Mouse (Mus musculus) adrenal gland, postnatal 14 days (tissue): ENCODE results near the gene Myl9. TPM values are rescaled to one million over a fixed set of nuclear protein-coding genes. Genes with fewer than 3 reads are reported as not detected.

Experiments used
- DNase-seq: peaks from one replicate; pipeline ENCODE4 v3.0.0; 2021; ENCODE audit warnings: mixed read lengths
- total RNA-seq: library from RNA; stranded (reverse); gene quantifications from 2 replicates; pipeline ENCODE4 v1.2.3, GENCODE M21; 2021

The Myl9 gene
- total RNA-seq, 1 experiment from 2014 or later = 54.6 TPM

- no peak for DNase-seq
Observed at GRCm38 (mm10) chr2:156764022-156764421, 11.2 kb upstream of the Myl9 start.

- no peak for DNase-seq
Observed at GRCm38 (mm10) chr2:156764747-156765146, 10.5 kb upstream of the Myl9 start.

- DNase-seq = no peak
Observed at GRCm38 (mm10) chr2:156765593-156765992, 9.6 kb upstream of the Myl9 start.

- DNase-seq = peak; percentile 7
Observed at GRCm38 (mm10) chr2:156766227-156767019, 8.8 kb upstream of the Myl9 start.

- DNase-seq = peak; percentile 17
Observed at GRCm38 (mm10) chr2:156767108-156767507, 8.1 kb upstream of the Myl9 start.

GRCm38 (mm10) chr2:156769274-156769673 is 5.9 kb upstream of the Myl9 start:
- DNase-seq = peak; percentile 1

GRCm38 (mm10) chr2:156773470-156773869 is 1.8 kb upstream of the Myl9 start:
- DNase-seq = no peak

- no peak for DNase-seq
Observed at GRCm38 (mm10) chr2:156774035-156774737, 1.0 kb upstream of the Myl9 start.

GRCm38 (mm10) chr2:156775455-156776435 is 525 bp downstream of the Myl9 start:
- no peak for DNase-seq

GRCm38 (mm10) chr2:156776907-156777306 is 1.7 kb downstream of the Myl9 start:
- DNase-seq = no peak

GRCm38 (mm10) chr2:156777326-156778004 is 2.2 kb downstream of the Myl9 start:
- DNase-seq = peak; percentile 30

- no peak for DNase-seq
Observed at GRCm38 (mm10) chr2:156778571-156778970, 3.4 kb downstream of the Myl9 start.

GRCm38 (mm10) chr2:156779036-156779435 is 3.8 kb downstream of the Myl9 start:
- peak; percentile 76 for DNase-seq

GRCm38 (mm10) chr2:156779488-156779887 is 4.3 kb downstream of the Myl9 start:
- no peak for DNase-seq

GRCm38 (mm10) chr2:156780129-156780528 is 4.9 kb downstream of the Myl9 start:
- no peak for DNase-seq

GRCm38 (mm10) chr2:156780752-156781151 is 5.5 kb downstream of the Myl9 start:
- DNase-seq = peak; percentile 44

- no peak for DNase-seq
Observed at GRCm38 (mm10) chr2:156781281-156781680, 6.1 kb downstream of the Myl9 start.

GRCm38 (mm10) chr2:156781836-156782480 is 6.7 kb downstream of the Myl9 start:
- no peak for DNase-seq

GRCm38 (mm10) chr2:156782481-156783348 is 7.5 kb downstream of the Myl9 start:
- DNase-seq = no peak

GRCm38 (mm10) chr2:156783349-156783728 is 8.1 kb downstream of the Myl9 start:
- DNase-seq = peak; percentile 72
